8 mouse cellular contexts compared by ENCODE assay signal in genomic region chr2:166082193-166082592, GRCm38 (mm10).
DNase-seq lines count a peak whose midpoint lies in the region; ATAC-seq and TF ChIP-seq lines count a peak whose summit lies in the region.

No protein-coding gene starts in this region.

- peaks cover 18% of the 10 kb centered on the region for H3K4me1 ChIP-seq in hindbrain, embryonic 10.5 days (replicated peaks)
- H3K4me1 ChIP-seq in hindbrain, embryonic 12.5 days: peaks cover 17% of the 10 kb centered on the region; the same call in 1 of the 2 replicates
- 0 out of 2 replicates have a peak, but pooled peaks cover 3% of the 10 kb centered on the region for H3K4me1 ChIP-seq in stomach, postnatal 0 days (replicated peaks; ENCODE audit: control insufficient read depth, insufficient read depth)

- no peak overlapping the region for H3K27ac ChIP-seq in hindbrain, embryonic 10.5 days
- no peak overlapping the region for H3K27ac ChIP-seq in hindbrain, embryonic 12.5 days
- no peak overlapping the region for H3K27ac ChIP-seq in stomach, postnatal 0 days (replicated peaks)

- no peaks in the 10 kb centered on the region for H3K27me3 ChIP-seq in hindbrain, embryonic 10.5 days (ENCODE audit: insufficient read depth, poor library complexity, severe bottlenecking)
- H3K27me3 ChIP-seq in hindbrain, embryonic 12.5 days: no peaks in the 10 kb centered on the region
- H3K27me3 ChIP-seq in stomach, postnatal 0 days (ENCODE audit: control insufficient read depth, insufficient read depth, low read length): no peaks in the 10 kb centered on the region

- peaks cover 90% of the 10 kb centered on the region for H3K36me3 ChIP-seq in hindbrain, embryonic 10.5 days
- H3K36me3 ChIP-seq in hindbrain, embryonic 12.5 days: peaks cover 65% of the 10 kb centered on the region
- 0 out of 2 replicates have a peak, but pooled peaks cover 6% of the 10 kb centered on the region for H3K36me3 ChIP-seq in stomach, postnatal 0 days (ENCODE audit: control insufficient read depth, insufficient read depth, low read length)

- H3K4me3 ChIP-seq in hindbrain, embryonic 10.5 days: no peak overlapping the region
- H3K4me3 ChIP-seq in hindbrain, embryonic 12.5 days: no peak overlapping the region
- H3K4me3 ChIP-seq in stomach, postnatal 0 days (ENCODE audit: low read depth, low read length): no peak overlapping the region

- no peak overlapping the region for H3K9ac ChIP-seq in hindbrain, embryonic 12.5 days
- peak overlapping the region; percentile 2; the same call in 1 of the 2 replicates for H3K9ac ChIP-seq in stomach, postnatal 0 days (ENCODE audit: low read length)

- TF ChIP-seq CTCF in stomach, postnatal 0 days (IDR thresholded peaks at IDR 0.05; ENCODE audit: low read depth): peak; percentile 88

- H3K9me3 ChIP-seq in hindbrain, embryonic 10.5 days: no peaks in the 10 kb centered on the region
- H3K9me3 ChIP-seq in hindbrain, embryonic 12.5 days (replicated peaks): no peaks in the 10 kb centered on the region
- H3K9me3 ChIP-seq in stomach, postnatal 0 days (ENCODE audit: control insufficient read depth, low read length): no peaks in the 10 kb centered on the region

- no peak for TF ChIP-seq EP300 in stomach, postnatal 0 days (optimal IDR thresholded peaks at IDR 0.05)

- 71% methylated on average over 5 of the region's 5 CpGs for WGBS in hindbrain, embryonic 10.5 days
- WGBS in hindbrain, embryonic 12.5 days: 61% methylated on average over 5 of the region's 5 CpGs
- WGBS in stomach, postnatal 0 days: 70% methylated on average over 5 of the region's 5 CpGs

- no peak for ATAC-seq in hindbrain, embryonic 12.5 days (ENCODE audit: low FRiP score)
- 0 out of 2 replicates have a peak, but pooled peaks have one; percentile 26 for ATAC-seq in common myeloid progenitor, adult 5-6 weeks (replicated peaks; ENCODE audit: low read depth, poor library complexity, severe bottlenecking)
- peak; percentile 57 for ATAC-seq in megakaryocyte, adult 5-6 weeks (ENCODE audit: poor library complexity, severe bottlenecking)
- ATAC-seq in stomach, postnatal 0 days (ENCODE audit: low FRiP score, low TSS enrichment): no peak

- H3K4me2 ChIP-seq in hindbrain, embryonic 12.5 days (replicated peaks): no peak overlapping the region
- no peak overlapping the region for H3K4me2 ChIP-seq in stomach, postnatal 0 days (replicated peaks; ENCODE audit: low read depth)

- DNase-seq in hindbrain, embryonic 10.5 days (ENCODE audit: low spot score): peak; percentile 81
- DNase-seq in T-cell, adult 2 months (ENCODE audit: low spot score): peak; percentile 63
- peak; percentile 71 to 91 for DNase-seq in heart, adult 18-20 months
- peak; percentile 57 for DNase-seq in layer of hippocampus, adult 9-10 months (ENCODE audit: low spot score)
- DNase-seq in stomach, postnatal 0 days (ENCODE audit: low spot score): peak; percentile 87

Comparison
In these comparisons a context has a peak if more than half of its experiments do, and no peak if none do; other contexts are left out.
1. ATAC-seq: peak in common myeloid progenitor, adult 5-6 weeks (single experiment) and megakaryocyte, adult 5-6 weeks (single experiment); none in hindbrain, embryonic 12.5 days (single experiment) and stomach, postnatal 0 days (single experiment).
2. Peak in every context shown above with its lines, with median percentiles within 50 percentile points of each other: DNase-seq.